Mouse (Mus musculus) ovary, postnatal 14 days (tissue): Measurements from ENCODE around the gene Hsd11b1.
"Not testable (repeated sequence)": the region's sequence is repeated elsewhere in the genome, so short reads cannot be mapped to it uniquely, and the experiment has no call there.

Experiments used
- DNase-seq: peaks from one replicate; pipeline ENCODE4 v3.0.0; 2022; ENCODE audit warnings: low spot score

Gene Hsd11b1

GRCm38 (mm10) chr1:193278414-193279045 lies 14.7 kb upstream of the Hsd11b1 start:
- DNase-seq, result peak; percentile 36

GRCm38 (mm10) chr1:193274407-193275071 lies 10.7 kb upstream of the Hsd11b1 start:
- DNase-seq, result no peak

GRCm38 (mm10) chr1:193272916-193273601 lies 9.2 kb upstream of the Hsd11b1 start, which contains the start of gene G0s2:
Gene G0s2 (minus strand): TSS chr1:193273217.
- peak; percentile 59 for DNase-seq

- no peak for DNase-seq
These were observed 8.5 kb upstream of the Hsd11b1 start for GRCm38 (mm10) chr1:193272137-193272915.

- no peak for DNase-seq
These were observed 7.3 kb upstream of the Hsd11b1 start for GRCm38 (mm10) chr1:193270965-193271763.

- DNase-seq, result no peak
These were observed 1.9 kb upstream of the Hsd11b1 start for GRCm38 (mm10) chr1:193265734-193266133.

- DNase-seq, result no peak
These were observed 608 bp downstream of the Hsd11b1 start for GRCm38 (mm10) chr1:193263026-193263907.

- DNase-seq, result no peak
These were observed 1.9 kb downstream of the Hsd11b1 start for GRCm38 (mm10) chr1:193261897-193262548.

- no peak for DNase-seq
These were observed 4.3 kb downstream of the Hsd11b1 start for GRCm38 (mm10) chr1:193259559-193259958.

- DNase-seq, result no peak
These were observed 7.2 kb downstream of the Hsd11b1 start for GRCm38 (mm10) chr1:193256621-193257098.

GRCm38 (mm10) chr1:193256289-193256577 lies 7.6 kb downstream of the Hsd11b1 start:
- DNase-seq, result no peak

GRCm38 (mm10) chr1:193255488-193256288 lies 8.2 kb downstream of the Hsd11b1 start:
- peak; percentile 68 for DNase-seq

- DNase-seq, result no peak
These were observed 8.8 kb downstream of the Hsd11b1 start for GRCm38 (mm10) chr1:193255032-193255431.

- DNase-seq, result not testable (repeated sequence)
These were observed 10.0 kb downstream of the Hsd11b1 start for GRCm38 (mm10) chr1:193253895-193254294.

GRCm38 (mm10) chr1:193252616-193253015 lies 11.3 kb downstream of the Hsd11b1 start:
- no peak for DNase-seq

- no peak for DNase-seq
These were observed 12.5 kb downstream of the Hsd11b1 start for GRCm38 (mm10) chr1:193251386-193251785.

- DNase-seq, result no peak
These were observed 13.8 kb downstream of the Hsd11b1 start for GRCm38 (mm10) chr1:193250026-193250425.

GRCm38 (mm10) chr1:193244235-193244634 lies 19.6 kb downstream of the Hsd11b1 start:
- no peak for DNase-seq

GRCm38 (mm10) chr1:193243571-193244193 lies 20.2 kb downstream of the Hsd11b1 start:
- no peak for DNase-seq
